Mouse (Mus musculus) effector memory CD4-positive, alpha-beta T cell, adult 7 months (primary cell): ENCODE measurements around the gene Tmem107. TPM values are rescaled to one million over a fixed set of nuclear protein-coding genes. Genes with fewer than 3 reads are reported as not detected.

Source experiments
- polyA plus RNA-seq: library from polyadenylated mRNA; unstranded; fragments of 100-300 nt; shearing (Covaris generic); gene quantifications from one replicate; pipeline ENCODE4 v1.2.1, GENCODE M21; 2017

The Tmem107 gene
- polyA plus RNA-seq, result 13.6 TPM

GRCm38 (mm10) chr11:69070590-69071222, at the start of gene Tmem107:
Tmem107 (plus strand) TSS chr11:69070806.

DNA sequence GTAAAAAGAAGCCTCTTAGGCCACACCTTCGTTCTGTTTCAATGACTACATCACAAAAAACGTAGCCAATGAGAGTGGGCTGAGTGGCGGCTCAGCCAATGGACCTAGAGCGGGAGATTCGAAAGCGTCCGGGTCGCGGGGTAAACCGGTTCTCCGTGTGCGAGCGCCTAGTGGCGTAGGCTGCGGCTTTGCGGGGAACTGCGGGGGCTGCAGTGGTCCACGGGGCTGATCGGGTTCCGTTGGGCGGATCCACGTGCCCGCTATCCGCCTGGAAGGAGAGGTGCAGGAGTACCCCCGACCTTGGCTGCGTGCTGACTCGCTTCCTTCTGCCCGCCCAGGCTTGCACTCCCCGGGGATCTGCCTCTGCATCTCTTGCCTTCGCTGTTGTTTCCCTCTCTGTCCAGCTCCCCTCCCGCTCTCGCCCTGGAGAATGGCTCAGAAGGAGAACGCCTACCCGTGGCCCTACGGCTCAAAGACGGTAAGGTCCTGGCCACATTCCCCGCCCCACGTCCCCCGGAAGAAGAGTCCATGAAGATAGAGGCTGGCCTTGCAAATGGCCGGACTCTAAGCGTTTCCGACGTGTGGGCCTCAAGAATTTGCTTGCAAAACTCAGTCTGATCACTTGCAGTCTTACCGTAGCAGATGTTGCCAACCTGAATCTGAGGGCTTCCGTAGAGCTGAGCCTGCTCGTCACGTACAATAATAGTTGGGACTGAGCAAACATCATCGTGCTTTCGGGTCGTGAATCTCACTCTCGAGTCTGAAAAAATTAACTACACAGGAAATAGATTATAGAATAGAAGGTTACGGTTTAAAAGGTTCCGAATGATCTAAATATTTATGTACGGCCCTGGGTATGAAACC, 24.8 kb upstream of the Tmem107 start, which contains the start of gene Aurkb:
Gene Aurkb (plus strand): TSS at position 117 of the 864 bp plus-strand sequence.

GRCm38 (mm10) chr11:69059357-69059974, 11.1 kb upstream of the Tmem107 start, which contains the start of gene Borcs6:
Borcs6 (plus strand) TSS chr11:69059717.

GRCm38 (mm10) chr11:69088103-69088855, 17.7 kb downstream of the Tmem107 start, which contains the start of gene Vamp2:
Vamp2 (plus strand) TSS chr11:69088490.

GRCm38 (mm10) chr11:69094697-69095429, 24.3 kb downstream of the Tmem107 start, which contains the start of gene Per1:
Per1 (plus strand) TSS chr11:69095217.

GRCm38 (mm10) chr11:69120221-69121000, 49.8 kb downstream of the Tmem107 start, which contains the start of gene Hes7:
Hes7 (plus strand) TSS chr11:69120404.

GRCm38 (mm10) chr11:69122336-69122951, 51.8 kb downstream of the Tmem107 start, which contains the start of gene 9130213A22Rik:
9130213A22Rik (minus strand) TSS chr11:69122589.

Other genes with a start within 250 kb of the Tmem107 start
- gene Ndel1, start 198.9 kb upstream of the Tmem107 start, polyA plus RNA-seq, result 155 TPM
- not detected for gene Rnf222, start 182.3 kb upstream of the Tmem107 start, polyA plus RNA-seq
- gene Rpl26, start 169.2 kb upstream of the Tmem107 start, polyA plus RNA-seq, result 791 TPM
- gene Odf4, start 143.7 kb upstream of the Tmem107 start, polyA plus RNA-seq, result 0.48 TPM
- 0.24 TPM for gene Arhgef15, start 113.3 kb upstream of the Tmem107 start, polyA plus RNA-seq
- gene Slc25a35, start 102.7 kb upstream of the Tmem107 start, polyA plus RNA-seq, result 4.6 TPM
- gene Rangrf, start 95.6 kb upstream of the Tmem107 start, polyA plus RNA-seq, result 3.6 TPM
- 1.8 TPM for gene Pfas, start 62.3 kb upstream of the Tmem107 start, polyA plus RNA-seq
- gene Ctc1, start 54.9 kb upstream of the Tmem107 start, polyA plus RNA-seq, result 15.3 TPM
- 2.2 TPM for gene Aurkb, start 25.2 kb upstream of the Tmem107 start, polyA plus RNA-seq
- 5.9 TPM for gene Borcs6, start 11.1 kb upstream of the Tmem107 start, polyA plus RNA-seq
- gene Vamp2, start 17.7 kb downstream of the Tmem107 start, polyA plus RNA-seq, result 250 TPM
- 81.1 TPM for gene Per1, start 24.4 kb downstream of the Tmem107 start, polyA plus RNA-seq
- 0.35 TPM for gene Hes7, start 49.6 kb downstream of the Tmem107 start, polyA plus RNA-seq
- 0.63 TPM for gene 9130213A22Rik, start 51.8 kb downstream of the Tmem107 start, polyA plus RNA-seq
- 0.69 TPM for gene Aloxe3, start 55.1 kb downstream of the Tmem107 start, polyA plus RNA-seq
- not detected for gene Alox12b, start 86.2 kb downstream of the Tmem107 start, polyA plus RNA-seq
- gene Alox8, start 127.0 kb downstream of the Tmem107 start, polyA plus RNA-seq, result 0.57 TPM
- 0.10 TPM for gene Gucy2e, start 166.2 kb downstream of the Tmem107 start, polyA plus RNA-seq